Mouse (Mus musculus) frontal cortex, postnatal 10 days (tissue): ENCODE measurements around the gene Slamf6.
"Not testable (repeated sequence)": the region's sequence is repeated elsewhere in the genome, so short reads cannot be mapped to it uniquely, and the experiment has no call there.

Experiments
- DNase-seq, 2 experiments: peaks; one replicate each; pipeline ENCODE4 v3.0.0; 2022; ENCODE audit warnings: low spot score in 2 of 2, mixed read lengths in 1 of 2

Slamf6 gene

DNA sequence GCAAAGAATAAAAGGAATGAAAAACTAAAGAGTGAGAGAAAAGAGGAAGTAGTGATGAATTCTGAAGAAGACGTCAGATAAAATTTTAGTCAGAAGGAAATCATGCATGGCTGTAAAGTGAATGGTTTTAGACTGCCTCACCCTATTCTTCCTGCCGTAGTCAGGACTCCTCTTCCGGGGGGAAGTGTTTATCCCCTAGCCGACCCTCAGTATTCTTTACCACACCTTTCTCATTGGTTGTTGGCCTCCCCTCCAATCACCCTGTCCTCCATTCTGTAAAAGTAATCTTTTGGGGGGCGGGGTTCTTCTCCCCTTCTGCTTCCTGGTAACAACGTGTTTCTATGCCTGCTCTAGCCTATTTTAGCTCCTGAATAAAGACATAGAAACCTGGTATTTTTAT, 37.8 kb downstream of the Slamf6 start:
- no peak for DNase-seq

- no peak for DNase-seq
Observed at GRCm38 (mm10) chr1:171957411-171957810, 40.1 kb downstream of the Slamf6 start.

DNA sequence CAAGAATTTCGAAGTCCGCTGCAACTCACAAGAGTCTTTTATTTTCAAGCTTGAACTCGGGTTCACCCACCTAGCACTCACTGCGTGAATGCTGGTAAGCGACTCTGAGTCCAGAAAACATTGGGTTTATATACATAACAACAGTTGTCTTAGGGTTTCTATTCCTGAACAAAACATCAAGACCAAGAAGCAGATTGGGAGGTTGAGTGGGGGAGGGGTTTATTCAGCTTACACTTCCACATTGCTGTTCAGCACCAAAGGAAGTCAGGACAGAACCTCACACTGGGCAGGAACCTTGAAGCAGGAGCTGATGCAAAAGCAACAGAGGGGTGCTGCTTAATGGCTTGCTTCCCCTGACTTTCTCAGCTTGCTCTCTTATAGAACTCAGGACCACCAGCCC, 43.4 kb downstream of the Slamf6 start:
- no peak for DNase-seq

DNA sequence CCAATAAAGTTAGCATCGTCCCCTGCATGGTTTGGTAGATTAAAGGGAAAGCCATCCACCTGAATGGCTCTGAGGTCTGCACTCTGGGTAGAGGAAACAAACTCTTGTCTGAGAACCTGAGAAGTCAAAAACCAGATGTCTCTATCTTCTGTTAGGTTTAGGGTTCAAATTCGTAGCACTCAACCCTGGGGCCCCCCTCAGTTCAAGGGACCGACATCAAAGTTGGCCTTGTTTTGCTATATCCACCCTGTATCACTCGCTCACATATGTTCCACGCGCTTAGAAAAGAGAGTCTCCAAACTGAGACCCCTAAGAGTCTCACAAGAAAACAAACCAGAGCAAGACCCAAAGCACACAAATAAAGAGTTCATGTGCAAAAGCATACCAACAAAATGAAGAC, 44.4 kb downstream of the Slamf6 start:
- DNase-seq: no peak

GRCm38 (mm10) chr1:171963613-171964012, 46.3 kb downstream of the Slamf6 start:
- DNase-seq: no peak

DNA sequence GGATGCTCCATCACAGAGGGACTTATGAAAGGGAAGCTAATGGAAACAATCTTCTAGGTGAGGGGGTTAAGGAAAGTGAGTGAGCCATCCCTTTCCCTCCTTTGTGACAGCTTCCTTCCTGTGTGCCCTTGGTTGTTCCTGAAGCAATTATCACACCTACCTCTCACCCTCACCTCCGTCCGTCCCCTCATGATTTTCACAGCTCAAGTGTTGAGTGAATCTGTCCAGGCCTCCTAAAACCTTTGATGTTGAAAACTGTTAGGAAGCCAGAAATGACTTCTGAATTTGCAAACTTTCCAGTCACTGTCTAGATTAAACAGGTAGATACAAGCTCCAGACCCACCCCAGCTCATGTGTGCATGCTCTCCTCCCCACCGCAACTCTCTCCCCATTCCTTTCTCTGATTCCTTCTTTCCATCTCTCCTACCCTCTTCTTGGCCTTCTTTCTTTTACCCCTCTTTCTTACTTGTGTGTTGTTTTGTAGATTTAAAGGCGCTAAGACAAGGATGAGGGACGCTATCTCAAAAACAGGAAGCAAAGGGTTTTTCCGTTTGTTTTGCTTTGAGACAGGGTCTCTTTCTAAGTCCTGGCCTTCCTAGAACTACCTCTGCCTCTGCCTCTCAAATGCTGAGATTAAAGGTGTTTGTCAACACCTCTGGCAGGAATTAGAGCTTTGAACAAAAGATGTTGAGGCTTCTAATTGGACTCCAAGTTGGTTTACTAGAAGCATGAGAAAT, 48.9 kb downstream of the Slamf6 start:
- no peak for DNase-seq

- no peak for DNase-seq
Observed at GRCm38 (mm10) chr1:171969221-171969620, 51.9 kb downstream of the Slamf6 start.

GRCm38 (mm10) chr1:171970854-171971586, 53.7 kb downstream of the Slamf6 start:
- no peak for DNase-seq

- not testable (repeated sequence) for DNase-seq
Observed at GRCm38 (mm10) chr1:171974361-171974760, 57.0 kb downstream of the Slamf6 start.

- no peak for DNase-seq
Observed at GRCm38 (mm10) chr1:171975377-171975776, 58.1 kb downstream of the Slamf6 start.

DNA sequence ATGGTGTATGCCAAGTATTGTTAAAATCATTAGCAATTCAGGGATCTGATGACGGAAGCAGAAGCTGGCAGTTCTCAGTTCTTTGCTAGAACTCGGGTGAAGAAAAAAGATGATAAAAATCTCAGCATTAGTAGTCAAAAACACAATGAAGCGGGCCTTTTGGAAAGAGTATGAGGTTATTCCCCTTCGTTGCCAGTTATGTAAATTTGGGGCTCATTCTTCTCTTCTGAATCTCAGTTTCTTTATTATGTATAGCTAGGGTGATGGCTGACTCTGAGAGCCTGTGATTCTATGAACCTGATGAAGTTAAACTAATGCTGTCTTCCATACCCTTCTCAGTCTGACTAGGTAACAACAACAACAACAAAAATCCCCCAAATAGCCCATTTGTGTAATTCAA, 58.5 kb downstream of the Slamf6 start:
- DNase-seq: no peak

GRCm38 (mm10) chr1:171976826-171977539, 59.7 kb downstream of the Slamf6 start:
- DNase-seq: no peak

GRCm38 (mm10) chr1:171977891-171978290, 60.6 kb downstream of the Slamf6 start:
- DNase-seq: no peak

GRCm38 (mm10) chr1:171979969-171980730, 62.8 kb downstream of the Slamf6 start:
- DNase-seq: no peak

DNA sequence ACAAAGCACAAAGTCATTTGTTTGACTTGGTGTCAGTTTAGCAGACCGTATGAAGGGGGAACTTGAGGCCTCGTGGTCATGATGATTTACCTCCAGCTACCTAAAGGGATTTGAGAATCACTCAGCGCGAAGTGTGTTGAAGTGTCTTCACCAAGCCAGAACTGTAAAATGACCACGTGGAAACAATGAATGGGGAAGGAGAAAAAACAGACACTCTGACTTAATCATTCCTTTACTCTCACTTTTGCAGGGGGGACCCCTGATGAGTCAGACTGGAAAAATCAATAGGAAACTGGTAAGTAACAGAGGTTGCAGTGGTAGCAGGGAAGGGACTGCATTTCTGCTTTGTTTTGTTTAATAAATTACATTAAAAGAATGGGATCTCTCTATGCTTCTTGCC, 64.9 kb downstream of the Slamf6 start:
- DNase-seq: no peak

- no peak for DNase-seq
Observed at GRCm38 (mm10) chr1:171982740-171983139, 65.4 kb downstream of the Slamf6 start.

GRCm38 (mm10) chr1:171983372-171984001, 66.2 kb downstream of the Slamf6 start:
- DNase-seq: no peak

DNA sequence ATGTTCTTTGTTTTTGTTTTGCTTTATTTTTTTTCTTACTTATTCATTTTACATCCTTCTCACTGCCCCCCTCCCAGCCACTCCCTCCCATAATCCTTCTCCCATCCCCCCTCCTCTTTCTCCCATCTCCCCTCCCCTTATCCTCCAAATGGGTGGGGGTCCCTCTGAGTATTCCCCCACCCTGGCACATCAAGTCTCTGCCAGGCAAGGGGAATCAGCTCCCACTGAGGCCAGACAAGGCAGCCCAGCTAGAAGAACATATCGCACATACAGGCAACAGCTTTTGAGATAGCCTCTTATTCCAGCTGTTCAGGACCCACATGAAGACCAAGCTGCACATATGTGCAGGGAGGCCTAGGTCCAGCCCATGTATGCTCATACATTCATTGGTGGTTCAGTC, 66.8 kb downstream of the Slamf6 start:
- no peak for DNase-seq

DNA sequence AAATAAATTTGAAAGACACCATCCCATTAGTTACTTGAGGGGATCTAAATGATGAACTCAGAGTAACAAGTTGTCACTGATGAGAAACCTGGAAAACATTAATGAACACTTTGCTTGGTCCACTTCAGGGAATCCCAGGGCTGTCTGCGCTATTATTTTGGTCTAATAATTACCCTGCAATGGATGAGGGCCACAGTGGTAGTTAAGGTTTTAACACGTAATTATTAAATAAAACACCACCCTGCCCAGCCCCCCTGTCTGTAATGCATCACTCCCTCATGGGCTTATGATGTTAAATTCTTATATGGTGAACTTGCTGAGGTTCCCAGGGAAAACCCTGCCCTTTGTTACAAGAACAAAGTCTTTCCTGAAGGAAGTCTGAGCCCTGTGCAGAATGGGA, 74.6 kb downstream of the Slamf6 start:
- DNase-seq: no peak

GRCm38 (mm10) chr1:171992901-171993530, 75.7 kb downstream of the Slamf6 start:
- DNase-seq: no peak

GRCm38 (mm10) chr1:171994501-171994900, 77.2 kb downstream of the Slamf6 start:
- no peak for DNase-seq
